Mouse (Mus musculus): Measurements from ENCODE around the gene Olfr934. TPM values are rescaled to one million over a fixed set of nuclear protein-coding genes. Genes with fewer than 3 reads are reported as not detected.

Gene Olfr934
- polyA plus RNA-seq (2021; fragmentation: Nextera tagmentation): not detected in 2 replicates
- long read RNA-seq, experiment 1: 0 reads
- long read RNA-seq, experiment 2: 0 reads

GRCm38 (mm10) chr9:38988215-38988614 is at the start of gene Olfr934:
Olfr934 (minus strand) TSS chr9:38988315.

GRCm38 (mm10) chr9:39023277-39023676 is 35.2 kb upstream of the Olfr934 start, which contains the start of gene Olfr146:
Olfr146 (minus strand) TSS chr9:39023377.

GRCm38 (mm10) chr9:38999583-38999982 is 11.5 kb upstream of the Olfr934 start, which contains the start of gene Olfr935:
Olfr935 (minus strand) TSS chr9:38999683.

GRCm38 (mm10) chr9:38972013-38972412 is 16.1 kb downstream of the Olfr934 start, which contains the start of gene Olfr933:
Olfr933 (plus strand) TSS chr9:38972313.

Other genes starting within 250 kb of the Olfr934 start
- gene Olfr920, start 236.0 kb downstream of the Olfr934 start, polyA plus RNA-seq (2021; fragmentation: Nextera tagmentation): not detected in 2 replicates
- gene Olfr921, start 215.2 kb downstream of the Olfr934 start, polyA plus RNA-seq (2021; fragmentation: Nextera tagmentation): not detected in 2 replicates
- gene Olfr922, start 173.7 kb downstream of the Olfr934 start, polyA plus RNA-seq (2021; fragmentation: Nextera tagmentation): not detected in 2 replicates
- not detected in 2 replicates for gene Olfr923, start 161.8 kb downstream of the Olfr934 start, polyA plus RNA-seq (2021; fragmentation: Nextera tagmentation)
- not detected in 2 replicates for gene Olfr924, start 143.9 kb downstream of the Olfr934 start, polyA plus RNA-seq (2021; fragmentation: Nextera tagmentation)
- not detected in 2 replicates for gene Olfr26, start 133.3 kb downstream of the Olfr934 start, polyA plus RNA-seq (2021; fragmentation: Nextera tagmentation)
- gene Olfr926, start 111.2 kb downstream of the Olfr934 start, polyA plus RNA-seq (2021; fragmentation: Nextera tagmentation): not detected in 2 replicates
- not detected in 2 replicates for gene Olfr930, start 58.5 kb downstream of the Olfr934 start, polyA plus RNA-seq (2021; fragmentation: Nextera tagmentation)
- not detected in 2 replicates for gene Olfr933, start 16.0 kb downstream of the Olfr934 start, polyA plus RNA-seq (2021; fragmentation: Nextera tagmentation)
- gene Olfr935, start 11.4 kb upstream of the Olfr934 start, polyA plus RNA-seq (2021; fragmentation: Nextera tagmentation): not detected in 2 replicates
- not detected in 2 replicates for gene Olfr146, start 35.1 kb upstream of the Olfr934 start, polyA plus RNA-seq (2021; fragmentation: Nextera tagmentation)
- not detected in 2 replicates for gene Olfr937, start 76.6 kb upstream of the Olfr934 start, polyA plus RNA-seq (2021; fragmentation: Nextera tagmentation)
- not detected in 2 replicates for gene Olfr938, start 90.6 kb upstream of the Olfr934 start, polyA plus RNA-seq (2021; fragmentation: Nextera tagmentation)
- gene Olfr27, start 139.8 kb upstream of the Olfr934 start, polyA plus RNA-seq (2021; fragmentation: Nextera tagmentation): not detected in 2 replicates
- not detected in 2 replicates for gene Olfr943, start 178.0 kb upstream of the Olfr934 start, polyA plus RNA-seq (2021; fragmentation: Nextera tagmentation)
- not detected in 2 replicates for gene Olfr944, start 213.6 kb upstream of the Olfr934 start, polyA plus RNA-seq (2021; fragmentation: Nextera tagmentation)

Measured in layer of hippocampus, adult 6 months (tissue).